16 mouse cellular contexts compared by ENCODE assay signal in genomic region chr11:121126395-121126794, GRCm38 (mm10). TPM values are rescaled to one million over a fixed set of nuclear protein-coding genes. Genes with fewer than 3 reads are reported as not detected.
DNase-seq lines count a peak whose midpoint lies in the region; ATAC-seq and TF ChIP-seq lines count a peak whose summit lies in the region.
"Had no signal": no experiment of that assay in that cellular context is flagged by ENCODE, and none has a peak within 500 bp of the region (broad histone marks: within the 10 kb centered on the region; RNA-seq: fewer than 3 reads in every experiment).

No protein-coding gene starts in this region.

- no peaks in the 10 kb centered on the region for H3K79me2 ChIP-seq in CH12.LX (replicated peaks; ENCODE audit: control insufficient read depth, extremely low read depth, insufficient read depth, poor library complexity, severe bottlenecking)

- dilution Hi-C loops in CH12.LX (cut with MboI; ENCODE audit: extremely low pct_ligation_motif_present, extremely low pct_unique_long_range_greater_than_20kb, low sequenced_read_pairs) = no loop called here

- in situ Hi-C loops in CH12.LX (cut with MboI; ENCODE audit: low pct_ligation_motif_present, low pct_unique_long_range_greater_than_20kb, low sequenced_read_pairs) = no loop called here

- DNase-seq in adrenal gland, postnatal 14 days = peak; percentile 34
- DNase-seq in adrenal gland, adult 2 months = no peak
- DNase-seq in layer of hippocampus, adult 2 months (ENCODE audit: low spot score in 2 of 2) = no peak
- no peak for DNase-seq in layer of hippocampus, postnatal 25 days (ENCODE audit: extremely low spot score in 1 of 2, low spot score in 1 of 2)
- peak; percentile 55 for DNase-seq in CH12.LX (ENCODE audit: extremely low read depth)
- peak; percentile 30 for DNase-seq in embryo, embryonic 11 days
- DNase-seq in spleen, postnatal 14 days (ENCODE audit: low spot score in 2 of 2) = no peak
- DNase-seq: adrenal gland, adult 8-10 months; cerebellum, adult 9-10 months; gastrocnemius, postnatal 36 days had no signal

- TF ChIP-seq RAD21 in CH12.LX (IDR thresholded peaks at IDR 0.05; ENCODE audit: low read depth, low read length) = peak; percentile 72

- ATAC-seq in forebrain, embryonic 15.5 days (replicated peaks) = no peak
- ATAC-seq: midbrain, embryonic 15.5 days had no signal

- no peak for TF ChIP-seq POLR2A in CH12.LX (IDR thresholded peaks at IDR 0.05; ENCODE audit: low read depth, low read length)

- H3K4me3 ChIP-seq in layer of hippocampus, adult 2 months = no peak overlapping the region
- H3K4me3 ChIP-seq in CH12.LX (replicated peaks in 1 of 3; ENCODE audit: low read depth in 2 of 3, low read length in 2 of 3, poor library complexity in 1 of 3) = no peak overlapping the region
- H3K4me3 ChIP-seq in forebrain, embryonic 15.5 days = no peak overlapping the region
- H3K4me3 ChIP-seq: hindbrain, embryonic 15.5 days; limb, embryonic 15.5 days; midbrain, embryonic 15.5 days had no signal

- 73% methylated on average over 1 of the region's 1 CpGs for WGBS in forebrain, embryonic 15.5 days

- peaks cover 2% of the 10 kb centered on the region for H3K27me3 ChIP-seq in CH12.LX (replicated peaks)
- H3K27me3 ChIP-seq in forebrain, embryonic 15.5 days = no peaks in the 10 kb centered on the region
- H3K27me3 ChIP-seq: hindbrain, embryonic 15.5 days; limb, embryonic 15.5 days; midbrain, embryonic 15.5 days had no signal

- H3K4me2 ChIP-seq in CH12.LX (ENCODE audit: insufficient read depth, low read depth, poor library complexity, severe bottlenecking) = no peak overlapping the region
- no peak overlapping the region for H3K4me2 ChIP-seq in forebrain, embryonic 15.5 days (replicated peaks)
- H3K4me2 ChIP-seq: hindbrain, embryonic 15.5 days; limb, embryonic 15.5 days; midbrain, embryonic 15.5 days had no signal

- peak; percentile 63 for TF ChIP-seq CTCF in layer of hippocampus, adult 2 months (conservative IDR thresholded peaks at IDR 0.05)
- TF ChIP-seq CTCF in CH12.LX (conservative IDR thresholded peaks at IDR 0.05 in 1 of 2, IDR thresholded peaks at IDR 0.05 in 1 of 2; ENCODE audit: low read depth in 2 of 2, low read length in 2 of 2) = peak; percentile 72 to 75

- peaks cover 8% of the 10 kb centered on the region for H3K9me3 ChIP-seq in CH12.LX (replicated peaks; ENCODE audit: low read length)
- no peaks in the 10 kb centered on the region for H3K9me3 ChIP-seq in forebrain, embryonic 15.5 days
- H3K9me3 ChIP-seq: hindbrain, embryonic 15.5 days; limb, embryonic 15.5 days; midbrain, embryonic 15.5 days had no signal

- no peak overlapping the region for H3K9ac ChIP-seq in CH12.LX (ENCODE audit: insufficient read depth, low read depth)
- no peak overlapping the region for H3K9ac ChIP-seq in forebrain, embryonic 15.5 days (replicated peaks)
- H3K9ac ChIP-seq: hindbrain, embryonic 15.5 days; limb, embryonic 15.5 days; midbrain, embryonic 15.5 days had no signal

- H3K27ac ChIP-seq in layer of hippocampus, adult 2 months = no peak overlapping the region
- H3K27ac ChIP-seq in CH12.LX (ENCODE audit: insufficient read depth, low read depth) = no peak overlapping the region
- no peak overlapping the region for H3K27ac ChIP-seq in forebrain, embryonic 15.5 days (replicated peaks)
- H3K27ac ChIP-seq: hindbrain, embryonic 15.5 days; limb, embryonic 15.5 days; midbrain, embryonic 15.5 days had no signal

- no peaks in the 10 kb centered on the region for H3K36me3 ChIP-seq in CH12.LX (replicated peaks in 1 of 2; ENCODE audit: control insufficient read depth in 1 of 2, insufficient read depth in 1 of 2, low read length in 1 of 2)
- H3K36me3 ChIP-seq in forebrain, embryonic 15.5 days = no peaks in the 10 kb centered on the region
- H3K36me3 ChIP-seq: hindbrain, embryonic 15.5 days; limb, embryonic 15.5 days; midbrain, embryonic 15.5 days had no signal

- no peak for TF ChIP-seq EP300 in CH12.LX (IDR thresholded peaks at IDR 0.05; ENCODE audit: low read length)

- H3K4me1 ChIP-seq in CH12.LX (ENCODE audit: control insufficient read depth in 1 of 2, insufficient read depth in 2 of 2) = peaks cover 0 to 4% of the 10 kb centered on the region in 2 experiments; a peak in 1 of 4 replicates
- no peaks in the 10 kb centered on the region for H3K4me1 ChIP-seq in forebrain, embryonic 15.5 days
- H3K4me1 ChIP-seq: hindbrain, embryonic 15.5 days; limb, embryonic 15.5 days; midbrain, embryonic 15.5 days had no signal

TF ChIP-seq in CH12.LX, 34 proteins besides CTCF, POLR2A, EP300 and RAD21 (continues in another document):
- TF ChIP-seq JUN (IDR thresholded peaks at IDR 0.05; ENCODE audit: insufficient read depth, low read depth, low read length) (no peak), ZNF384 (IDR thresholded peaks at IDR 0.05; ENCODE audit: low read depth, low read length) (0 out of 2 replicates have a peak, but pooled peaks have one; percentile 28), JUND (conservative IDR thresholded peaks at IDR 0.05; ENCODE audit: low read depth, low read length) (no peak), ETS1 (conservative IDR thresholded peaks at IDR 0.05; ENCODE audit: low read depth, low read length) (no peak), TCF12 (IDR thresholded peaks at IDR 0.05; ENCODE audit: low read depth, low read length) (no peak), ZMIZ1 (IDR thresholded peaks at IDR 0.05; ENCODE audit: low read depth, low read length) (no peak), MEF2A (IDR thresholded peaks at IDR 0.05; ENCODE audit: borderline replicate concordance, low read depth, low read length) (no peak; the same call in 1 of the 2 replicates), MAX (IDR thresholded peaks at IDR 0.05; ENCODE audit: low read length) (peak; percentile 40; the same call in 1 of the 2 replicates), TBP (conservative IDR thresholded peaks at IDR 0.05; ENCODE audit: low read depth, low read length) (no peak), SIN3A (IDR thresholded peaks at IDR 0.05; ENCODE audit: low read length) (no peak), MXI1 (IDR thresholded peaks at IDR 0.05; ENCODE audit: low read depth, low read length) (no peak), CHD2 (IDR thresholded peaks at IDR 0.05; ENCODE audit: low read length) (no peak), HCFC1 (IDR thresholded peaks at IDR 0.05; ENCODE audit: low read depth, low read length) (no peak), ZKSCAN1 (IDR thresholded peaks at IDR 0.05; ENCODE audit: borderline replicate concordance, low read depth, low read length) (no peak), PAX5 (IDR thresholded peaks at IDR 0.05; ENCODE audit: low read length) (no peak), UBTF (IDR thresholded peaks at IDR 0.05; ENCODE audit: low read depth, low read length) (no peak), SMC3 (IDR thresholded peaks at IDR 0.05; ENCODE audit: low read depth, low read length) (peak; percentile 53), CHD1 (IDR thresholded peaks at IDR 0.05; ENCODE audit: low read depth, low read length) (no peak), E2F4 (IDR thresholded peaks at IDR 0.05; ENCODE audit: insufficient replicate concordance, low read depth, low read length) (no peak), USF1 (IDR thresholded peaks at IDR 0.05; ENCODE audit: low read depth, low read length) (no peak), GABPA (IDR thresholded peaks at IDR 0.05; ENCODE audit: insufficient replicate concordance, low read depth, low read length) (no peak), ELF1 (IDR thresholded peaks at IDR 0.05; ENCODE audit: low read depth, low read length) (no peak), KAT2A (IDR thresholded peaks at IDR 0.05; ENCODE audit: insufficient replicate concordance, low read length) (no peak), MAZ (IDR thresholded peaks at IDR 0.05; ENCODE audit: low read depth, low read length) (no peak)

RNA-seq across cellular contexts. Expression of gene Tex19.2, which starts 7.9 kb away (rescaled TPM):
- total RNA-seq in adrenal gland, postnatal 14 days (2021) = not detected in 2 replicates
- not detected for total RNA-seq in adrenal gland, adult 2 months (2021)
- not detected in 2 replicates for polyA plus RNA-seq in adrenal gland, adult 2 months (2012; rRNA removed)
- not detected for total RNA-seq in layer of hippocampus, adult 2 months (2021)
- not detected for total RNA-seq in layer of hippocampus, postnatal 25 days (2021)
- total RNA-seq in CH12.LX (2012; rRNA removed) (0.64 and 0.92 TPM in 2 replicates), CH12.LX (2014; rRNA removed) (1.4 and 1.5 TPM in 2 replicates)
- 2.3 and 2.4 TPM in 2 replicates for polyA plus RNA-seq in CH12.LX (2012; ENCODE audit: insufficient read length, low read depth)
- polyA plus RNA-seq in forebrain, embryonic 15.5 days (2015; fragmentation: Nextera tagmentation; extraction: Ambion mirVana) = not detected in 2 replicates
- total RNA-seq: adrenal gland, adult 8-10 months; gastrocnemius, postnatal 36 days; layer of hippocampus, adult 8-10 months had no signal
- polyA plus RNA-seq: hindbrain, embryonic 15.5 days; limb, embryonic 15.5 days; midbrain, embryonic 15.5 days had no signal

RNA-seq across cellular contexts. Expression of gene Tex19.1, which starts 19.5 kb away (rescaled TPM):
- total RNA-seq in adrenal gland, postnatal 14 days (2021) = not detected in 2 replicates
- total RNA-seq in adrenal gland, adult 2 months (2021) = not detected
- polyA plus RNA-seq in adrenal gland, adult 2 months (2012; rRNA removed) = 0.18 TPM in 1 of 2 replicates, not detected in the other
- not detected for total RNA-seq in layer of hippocampus, adult 2 months (2021)
- total RNA-seq in layer of hippocampus, postnatal 25 days (2021) = not detected
- 0.21 TPM in 1 of 2 replicates, not detected in the other for total RNA-seq in CH12.LX (2012; rRNA removed)
- total RNA-seq in CH12.LX (2014; rRNA removed) = 0.51 and 0.95 TPM in 2 replicates
- polyA plus RNA-seq in CH12.LX (2012; ENCODE audit: insufficient read length, low read depth) = 0.35 and 0.57 TPM in 2 replicates
- not detected in 2 replicates for polyA plus RNA-seq in forebrain, embryonic 15.5 days (2015; fragmentation: Nextera tagmentation; extraction: Ambion mirVana)
- total RNA-seq: adrenal gland, adult 8-10 months; gastrocnemius, postnatal 36 days; layer of hippocampus, adult 8-10 months had no signal
- polyA plus RNA-seq: hindbrain, embryonic 15.5 days; limb, embryonic 15.5 days; midbrain, embryonic 15.5 days had no signal

RNA-seq across cellular contexts. Expression of gene Uts2r, which starts 33.7 kb away (rescaled TPM):
- not detected in 2 replicates for total RNA-seq in adrenal gland, postnatal 14 days (2021)
- total RNA-seq in adrenal gland, adult 2 months (2021) = not detected
- 0.19 and 0.20 TPM in 2 replicates for polyA plus RNA-seq in adrenal gland, adult 2 months (2012; rRNA removed)
- under 1 TPM in 1 of 2 experiments, not detected in 1; 0.27 TPM for total RNA-seq in layer of hippocampus, adult 2 months (2021)
- under 1 TPM; 0.25 to 0.35 TPM for total RNA-seq in layer of hippocampus, postnatal 25 days (2021)
- total RNA-seq in CH12.LX (2012; rRNA removed) = not detected in 2 replicates
- total RNA-seq in CH12.LX (2014; rRNA removed) = not detected in 2 replicates
- polyA plus RNA-seq in CH12.LX (2012; ENCODE audit: insufficient read length, low read depth) = not detected in 2 replicates
- polyA plus RNA-seq in forebrain, embryonic 15.5 days (2015; fragmentation: Nextera tagmentation; extraction: Ambion mirVana) = 0.18 TPM in 1 of 2 replicates, not detected in the other
- total RNA-seq: adrenal gland, adult 8-10 months had no signal
- polyA plus RNA-seq: C2C12 had no signal

RNA-seq across cellular contexts. Expression of gene Sectm1a, which starts 45.4 kb away (rescaled TPM):
- not detected in 2 replicates for total RNA-seq in adrenal gland, postnatal 14 days (2021)
- total RNA-seq in adrenal gland, adult 2 months (2021) = not detected
- polyA plus RNA-seq in adrenal gland, adult 2 months (2012; rRNA removed) = 0.09 and 0.19 TPM in 2 replicates
- not detected for total RNA-seq in layer of hippocampus, adult 2 months (2021)
- not detected for total RNA-seq in layer of hippocampus, postnatal 25 days (2021)
- total RNA-seq in CH12.LX (2012; rRNA removed) (0.08 TPM in 1 of 2 replicates, not detected in the other), CH12.LX (2014; rRNA removed) (not detected in 2 replicates)
- not detected in 2 replicates for polyA plus RNA-seq in CH12.LX (2012; ENCODE audit: insufficient read length, low read depth)
- polyA plus RNA-seq in forebrain, embryonic 15.5 days (2015; fragmentation: Nextera tagmentation; extraction: Ambion mirVana) = not detected in 2 replicates
- total RNA-seq: gastrocnemius, postnatal 36 days; layer of hippocampus, adult 8-10 months had no signal
- polyA plus RNA-seq: C2C12; midbrain, embryonic 15.5 days had no signal

Comparison
In these comparisons a context has a peak if more than half of its experiments do, and no peak if none do; other contexts are left out.
1. DNase-seq: peak in adrenal gland, postnatal 14 days (single experiment), CH12.LX (single experiment) and embryo, embryonic 11 days (single experiment); none in adrenal gland, adult 2 months (single experiment), layer of hippocampus, adult 2 months (0 of 2), layer of hippocampus, postnatal 25 days (0 of 2) and spleen, postnatal 14 days (0 of 2).